Mouse (Mus musculus) stomach, embryonic 15.5 days (tissue): Measurements from ENCODE around the gene Hhipl2. TPM values are rescaled to one million over a fixed set of nuclear protein-coding genes. Genes with fewer than 3 reads are reported as not detected.
A peak's percentile ranks its signal among the peaks of the same experiment; 100 is the strongest.
"Not testable (repeated sequence)": the region's sequence is repeated elsewhere in the genome, so short reads cannot be mapped to it uniquely, and the experiment has no call there.

ENCODE experiments used
- ATAC-seq: fragments of 200-750 bp; cut with Nextera tagmentation; 2 replicates; pipeline ENCODE4 v1.8.0; 2017; ENCODE audit warnings: low read depth, moderate number of reproducible peaks, moderate TSS enrichment; ENCODE audit not compliant: insufficient read depth, low FRiP score
- H3K27ac ChIP-seq: fragments of 300-500 bp; sonication (generic); 2 replicates; pipeline ENCODE4 v1.5.1; 2015; ENCODE audit warnings: mild to moderate bottlenecking, inconsistent platforms
- H3K27me3 ChIP-seq: fragments of 300-500 bp; sonication (generic); replicated peaks from 2 replicates; pipeline ENCODE4 v1.6.1; 2015; ENCODE audit warnings: inconsistent platforms
- H3K36me3 ChIP-seq: fragments of 300-500 bp; sonication (generic); 2 replicates; pipeline ENCODE4 v1.6.1; 2015; ENCODE audit warnings: inconsistent platforms
- H3K4me1 ChIP-seq: fragments of 300-500 bp; sonication (generic); 2 replicates; pipeline ENCODE4 v1.6.1; 2015; ENCODE audit warnings: inconsistent platforms
- H3K4me2 ChIP-seq: fragments of 300-500 bp; sonication (generic); 2 replicates; pipeline ENCODE4 v1.6.1; 2015; ENCODE audit warnings: mild to moderate bottlenecking, inconsistent platforms
- H3K4me3 ChIP-seq: fragments of 300-500 bp; sonication (generic); replicated peaks from 2 replicates; pipeline ENCODE4 v1.5.1; 2015; ENCODE audit warnings: inconsistent platforms
- H3K9ac ChIP-seq: fragments of 300-500 bp; sonication (generic); 2 replicates; pipeline ENCODE4 v1.6.1; 2015; ENCODE audit warnings: inconsistent platforms
- H3K9me3 ChIP-seq: fragments of 300-500 bp; sonication (generic); 2 replicates; pipeline ENCODE4 v1.6.1; 2016; ENCODE audit warnings: inconsistent platforms
- WGBS: fragments of 180-500 bp; shearing (Covaris S2); methylation state at CpG from one replicate; pipeline ENCODE4 v1.1.7; 2015; 5-methylcytosine and 5-hydroxymethylcytosine counted together
- polyA plus RNA-seq: library from polyadenylated mRNA; unstranded; fragments of >200 nt; fragmentation: Nextera tagmentation; extraction: Ambion mirVana; gene quantifications from 2 replicates; pipeline ENCODE4 v1.2.1, GENCODE M21; 2015

The Hhipl2 gene
- polyA plus RNA-seq, result 0.10 and 0.67 TPM in 2 replicates

DNA sequence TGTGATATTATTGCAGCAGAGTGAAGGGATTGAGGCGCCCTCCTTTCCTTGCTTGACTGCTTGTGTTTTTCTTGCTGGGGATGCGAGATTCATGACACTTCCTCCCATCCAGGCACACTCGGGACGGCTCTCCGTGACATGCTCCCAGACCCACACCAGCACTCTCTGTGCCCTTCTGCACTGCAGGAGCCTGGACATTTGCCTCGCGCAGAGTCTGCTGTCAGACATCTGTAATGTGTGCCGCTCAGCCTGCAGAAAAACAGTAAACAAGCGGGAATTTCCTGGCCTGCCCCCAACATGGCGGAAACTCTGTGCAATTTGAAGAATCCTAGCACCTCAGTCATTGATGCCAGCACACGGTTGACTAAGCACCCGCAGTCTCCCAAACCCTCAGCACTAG is at the start of gene Hhipl2:
Gene Hhipl2 (plus strand): TSS at position 343 of the 400 bp plus-strand sequence.
- H3K27ac ChIP-seq, result no peak within 1 kb of the TSS
- ATAC-seq, result no peak

GRCm38 (mm10) chr1:183368601-183369400 is 49.2 kb upstream of the Hhipl2 start:
- peak; percentile 33 for ATAC-seq
- peak overlapping the region; percentile 77 for H3K4me2 ChIP-seq
- 2% methylated on average over 55 of the region's 56 CpGs for WGBS
- peak overlapping the region; percentile 66; the same call in 1 of the 2 replicates for H3K27ac ChIP-seq
- H3K36me3 ChIP-seq, result peaks cover 19% of the 10 kb centered on the region
- H3K9ac ChIP-seq, result peak overlapping the region; percentile 61
- H3K4me1 ChIP-seq, result peaks cover 12% of the 10 kb centered on the region; the same call in 1 of the 2 replicates
- no peaks in the 10 kb centered on the region for H3K9me3 ChIP-seq
- no peaks in the 10 kb centered on the region for H3K27me3 ChIP-seq
- H3K4me3 ChIP-seq, result peak overlapping the region; percentile 64

More for the DNA sequence above, at the start of gene Hhipl2:
- no peaks in the 10 kb centered on the region for H3K9me3 ChIP-seq
- 68% methylated on average over 12 of the region's 12 CpGs for WGBS
- H3K36me3 ChIP-seq, result no peaks in the 10 kb centered on the region
- no peak within 1 kb of the TSS for H3K9ac ChIP-seq
- no peaks in the 10 kb centered on the region for H3K4me1 ChIP-seq
- no peaks in the 10 kb centered on the region for H3K27me3 ChIP-seq
- H3K4me3 ChIP-seq, result no peak within 1 kb of the TSS
- no peak within 1 kb of the TSS for H3K4me2 ChIP-seq

DNA sequence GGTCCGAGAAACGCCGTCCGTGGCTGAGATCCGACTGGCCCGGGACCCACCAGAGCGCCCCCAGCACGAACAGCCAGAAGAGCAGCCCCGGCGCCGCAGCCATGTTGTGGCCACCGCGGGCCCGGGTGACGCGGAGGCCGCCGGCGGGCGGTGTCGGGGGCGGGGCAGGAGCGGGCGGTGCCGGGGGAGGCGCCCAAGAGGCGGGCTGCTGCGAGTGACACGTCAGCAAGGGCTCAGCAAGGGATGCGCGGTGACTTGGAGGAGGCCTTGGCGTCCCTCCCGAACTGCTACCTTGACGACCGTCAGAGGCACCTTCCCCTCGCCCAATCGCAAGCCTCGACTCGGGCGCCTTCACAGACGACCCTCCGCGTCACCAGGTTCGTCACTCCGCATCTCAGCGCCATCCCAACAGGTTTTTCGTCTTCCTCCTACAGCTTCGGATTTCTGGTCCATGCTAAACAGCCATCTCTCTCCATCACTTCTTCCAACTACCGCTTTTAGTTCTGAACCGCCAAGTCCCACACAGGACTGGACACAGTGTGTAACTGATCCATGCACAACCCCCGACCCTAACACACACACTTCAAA is 48.5 kb upstream of the Hhipl2 start, which contains the start of gene Mia3:
Gene Mia3 (minus strand): TSS at position 127 of the 588 bp plus-strand sequence.
- under 1% methylated on average over 47 of the region's 51 CpGs for WGBS
- peaks cover 12% of the 10 kb centered on the region; the same call in 1 of the 2 replicates for H3K36me3 ChIP-seq
- H3K4me3 ChIP-seq, result peak within 1 kb of the TSS; percentile 64
- 0 out of 2 replicates have a peak, but pooled peaks cover under 1% of the 10 kb centered on the region for H3K9me3 ChIP-seq
- H3K27ac ChIP-seq, result peak within 1 kb of the TSS; percentile 66; the same call in 1 of the 2 replicates
- peak within 1 kb of the TSS; percentile 77 for H3K4me2 ChIP-seq
- peak within 1 kb of the TSS; percentile 61 for H3K9ac ChIP-seq
- H3K27me3 ChIP-seq, result no peaks in the 10 kb centered on the region
- peak; percentile 97 for ATAC-seq
- peaks cover 12% of the 10 kb centered on the region; the same call in 1 of the 2 replicates for H3K4me1 ChIP-seq

DNA sequence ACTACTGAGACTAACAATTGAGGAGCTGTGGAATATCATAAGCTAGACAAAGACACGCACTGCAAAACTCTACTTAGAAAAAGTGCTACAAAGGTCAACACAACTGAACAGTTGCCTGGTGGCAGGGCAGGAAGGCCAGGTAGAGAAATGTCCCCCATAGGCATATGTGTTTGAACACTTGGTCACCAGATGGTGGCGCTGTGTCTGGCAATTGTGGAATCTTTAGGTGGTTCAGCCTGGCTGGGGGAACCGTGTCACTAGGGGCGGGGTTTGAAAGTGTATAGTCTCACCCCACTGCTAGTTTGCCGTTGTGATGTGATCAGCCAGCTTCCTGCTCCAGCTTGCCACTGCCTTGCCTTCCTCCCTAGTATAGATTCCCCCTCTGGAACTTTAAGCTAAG is 43.3 kb upstream of the Hhipl2 start:
- WGBS, result 83% methylated on average over 5 of the region's 5 CpGs
- H3K4me3 ChIP-seq, result no peak overlapping the region
- no peaks in the 10 kb centered on the region for H3K27me3 ChIP-seq
- H3K36me3 ChIP-seq, result no peaks in the 10 kb centered on the region
- no peak overlapping the region for H3K27ac ChIP-seq
- 0 out of 2 replicates have a peak, but pooled peaks cover 3% of the 10 kb centered on the region for H3K9me3 ChIP-seq
- no peak for ATAC-seq
- H3K4me1 ChIP-seq, result 0 out of 2 replicates have a peak, but pooled peaks cover 3% of the 10 kb centered on the region
- no peak overlapping the region for H3K4me2 ChIP-seq
- H3K9ac ChIP-seq, result no peak overlapping the region

- Histone ChIP-seq H3K4me2 (no peak overlapping the region), H3K9me3 (0 out of 2 replicates have a peak, but pooled peaks cover 3% of the 10 kb centered on the region), H3K27me3 (no peaks in the 10 kb centered on the region), H3K9ac (no peak overlapping the region), H3K27ac (no peak overlapping the region), H3K36me3 (no peaks in the 10 kb centered on the region), H3K4me1 (no peaks in the 10 kb centered on the region), H3K4me3 (no peak overlapping the region)
- WGBS, result 75% methylated on average over 4 of the region's 4 CpGs
- no peak for ATAC-seq
Observed at GRCm38 (mm10) chr1:183377045-183377444, 41.0 kb upstream of the Hhipl2 start.

GRCm38 (mm10) chr1:183378321-183378941 is 39.6 kb upstream of the Hhipl2 start:
- Histone ChIP-seq H3K4me1 (no peaks in the 10 kb centered on the region), H3K4me2 (no peak overlapping the region), H3K27ac (peak overlapping the region; percentile 44), H3K9ac (no peak overlapping the region), H3K27me3 (no peaks in the 10 kb centered on the region), H3K36me3 (no peaks in the 10 kb centered on the region), H3K9me3 (0 out of 2 replicates have a peak, but pooled peaks cover 3% of the 10 kb centered on the region), H3K4me3 (no peak overlapping the region)
- WGBS, result 68% methylated on average over 10 of the region's 10 CpGs
- ATAC-seq, result no peak; the same call in 1 of the 2 replicates

- 91% methylated on average over 3 of the region's 3 CpGs for WGBS
- not testable (repeated sequence) for H3K4me3 ChIP-seq, ATAC-seq, H3K4me2 ChIP-seq, H3K9ac ChIP-seq, H3K27ac ChIP-seq, H3K27me3 ChIP-seq, H3K36me3 ChIP-seq, H3K9me3 ChIP-seq, H3K4me1 ChIP-seq
Observed at GRCm38 (mm10) chr1:183379376-183379775, 38.6 kb upstream of the Hhipl2 start.

DNA sequence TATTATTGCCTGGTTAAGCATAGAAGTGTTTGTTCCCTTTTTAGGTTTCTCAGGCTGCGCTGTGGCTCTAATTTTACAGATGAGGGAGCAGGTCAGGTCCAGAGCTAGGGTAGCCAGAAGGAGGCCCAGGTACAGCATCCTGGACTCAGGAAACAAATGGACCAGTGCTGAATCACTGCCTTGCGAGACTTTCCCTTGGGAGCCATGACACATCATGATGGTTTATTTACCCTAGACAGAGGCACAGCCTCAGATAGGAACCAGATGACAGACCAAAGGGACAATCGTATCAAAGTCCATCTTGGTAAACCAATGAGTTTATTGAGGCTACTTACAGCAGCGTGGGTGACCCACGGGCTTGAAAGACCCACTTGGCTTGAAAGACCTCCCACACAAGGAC is 36.2 kb upstream of the Hhipl2 start:
- no peaks in the 10 kb centered on the region for H3K4me1 ChIP-seq
- no peaks in the 10 kb centered on the region for H3K9me3 ChIP-seq
- H3K9ac ChIP-seq, result no peak overlapping the region
- no peak overlapping the region for H3K4me2 ChIP-seq
- H3K27ac ChIP-seq, result no peak overlapping the region
- H3K4me3 ChIP-seq, result no peak overlapping the region
- 71% methylated on average over 5 of the region's 5 CpGs for WGBS
- no peaks in the 10 kb centered on the region for H3K36me3 ChIP-seq
- 0 out of 2 replicates have a peak, but pooled peaks cover 5% of the 10 kb centered on the region for H3K27me3 ChIP-seq
- ATAC-seq, result no peak

- Histone ChIP-seq H3K27me3 (0 out of 2 replicates have a peak, but pooled peaks cover 5% of the 10 kb centered on the region), H3K4me3 (no peak overlapping the region), H3K27ac (no peak overlapping the region), H3K9ac (no peak overlapping the region), H3K9me3 (no peaks in the 10 kb centered on the region), H3K4me2 (no peak overlapping the region), H3K4me1 (no peaks in the 10 kb centered on the region), H3K36me3 (no peaks in the 10 kb centered on the region)
- WGBS, result 77% methylated on average over 2 of the region's 2 CpGs
- ATAC-seq, result no peak
Observed at GRCm38 (mm10) chr1:183382621-183383020, 35.4 kb upstream of the Hhipl2 start.

DNA sequence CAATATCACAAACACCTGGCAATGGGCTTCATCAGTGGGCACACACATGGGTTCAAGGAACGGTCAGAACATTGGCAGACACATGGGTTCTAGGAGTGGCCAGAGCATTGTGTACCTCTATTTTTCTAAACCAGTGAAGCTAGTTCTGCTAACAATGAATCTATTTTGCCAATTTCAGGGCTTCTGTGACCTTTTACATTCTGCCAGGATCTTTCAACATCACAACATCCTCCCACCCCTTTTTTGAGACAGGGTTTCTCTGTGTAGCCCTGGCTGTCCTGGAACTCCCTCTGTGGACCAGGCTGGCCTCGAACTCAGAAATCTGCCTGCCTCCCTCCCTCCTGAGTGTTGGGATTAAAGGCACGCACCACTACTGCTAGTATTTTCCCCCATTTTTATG is 30.6 kb upstream of the Hhipl2 start:
- not testable (repeated sequence) for H3K36me3 ChIP-seq, H3K9me3 ChIP-seq, H3K9ac ChIP-seq, H3K4me3 ChIP-seq, H3K4me1 ChIP-seq, H3K4me2 ChIP-seq, H3K27ac ChIP-seq, H3K27me3 ChIP-seq, ATAC-seq
- WGBS, result 89% methylated on average over 3 of the region's 3 CpGs

- Histone ChIP-seq H3K36me3 (peaks cover 4% of the 10 kb centered on the region), H3K4me3 (peak within 1 kb of the TSS; percentile 68), H3K9me3 (no peaks in the 10 kb centered on the region), H3K4me1 (peaks cover 8% of the 10 kb centered on the region), H3K27ac (peak within 1 kb of the TSS; percentile 67; the same call in 1 of the 2 replicates), H3K27me3 (0 out of 2 replicates have a peak, but pooled peaks cover 5% of the 10 kb centered on the region), H3K9ac (peak within 1 kb of the TSS; percentile 21; the same call in 1 of the 2 replicates), H3K4me2 (peak within 1 kb of the TSS; percentile 69)
- WGBS, result 5% methylated on average over 44 of the region's 44 CpGs
- peak; percentile 99 for ATAC-seq
Observed at GRCm38 (mm10) chr1:183388426-183389406, 29.3 kb upstream of the Hhipl2 start, which contains the start of gene Taf1a. Taf1a (plus strand) TSS chr1:183388981.
